Mouse (Mus musculus) cerebellum, adult 11 months (tissue): ENCODE results near the gene Ptchd1.

Experiments used
- DNase-seq: peaks from one replicate; pipeline ENCODE4 v3.0.0; 2022

Gene Ptchd1

DNA sequence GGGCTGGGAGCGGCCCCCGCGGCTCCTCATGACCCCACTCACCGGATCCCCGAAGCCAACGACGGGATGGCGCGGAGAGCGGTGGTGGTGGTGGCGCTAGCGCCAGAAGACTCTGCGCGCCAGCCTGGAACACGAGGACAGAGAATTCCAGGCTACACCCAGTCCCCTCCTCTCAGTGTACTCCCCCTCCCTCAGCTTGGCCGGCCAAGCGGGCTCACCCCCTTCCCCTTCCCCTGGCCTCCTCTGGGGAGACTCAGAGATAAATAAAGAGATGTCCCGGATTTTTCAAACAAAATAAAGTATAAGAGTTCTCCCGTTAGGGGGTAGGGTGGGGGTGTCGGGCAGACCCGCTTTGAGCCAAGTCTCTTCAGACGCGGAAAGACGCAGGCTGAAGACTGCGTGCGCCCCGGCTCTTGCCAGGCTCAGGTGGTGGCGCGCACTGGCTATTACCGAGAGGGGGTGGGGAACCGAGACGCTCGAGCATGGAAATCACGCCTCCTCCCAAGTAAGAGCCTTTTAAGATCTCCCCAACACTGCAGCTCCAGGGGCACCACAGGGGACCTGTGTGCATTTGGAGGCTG, at the start of gene Ptchd1:
TSS of gene Ptchd1 (minus strand) at position 114 of the 581 bp plus-strand sequence.
- DNase-seq = peak; percentile 49

DNA sequence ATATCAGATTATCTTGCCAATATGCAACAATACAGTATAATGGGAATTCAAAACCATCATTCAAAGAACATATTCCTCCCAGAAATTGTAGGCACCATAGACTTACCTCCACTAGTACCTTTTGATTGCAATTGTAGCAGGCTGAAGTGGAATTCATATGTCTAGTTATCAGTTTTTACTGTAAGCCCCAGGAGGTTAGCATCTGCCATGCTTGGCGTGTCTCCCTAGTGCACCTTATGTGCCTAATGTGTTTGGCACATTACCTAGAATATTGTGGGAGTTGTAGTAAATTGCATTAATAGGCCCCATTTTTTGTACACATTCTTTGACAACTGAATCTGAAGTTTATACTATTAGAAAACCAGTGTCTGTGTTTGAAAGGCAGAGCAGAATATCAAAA, 34.4 kb upstream of the Ptchd1 start:
- peak; percentile 33 for DNase-seq

DNA sequence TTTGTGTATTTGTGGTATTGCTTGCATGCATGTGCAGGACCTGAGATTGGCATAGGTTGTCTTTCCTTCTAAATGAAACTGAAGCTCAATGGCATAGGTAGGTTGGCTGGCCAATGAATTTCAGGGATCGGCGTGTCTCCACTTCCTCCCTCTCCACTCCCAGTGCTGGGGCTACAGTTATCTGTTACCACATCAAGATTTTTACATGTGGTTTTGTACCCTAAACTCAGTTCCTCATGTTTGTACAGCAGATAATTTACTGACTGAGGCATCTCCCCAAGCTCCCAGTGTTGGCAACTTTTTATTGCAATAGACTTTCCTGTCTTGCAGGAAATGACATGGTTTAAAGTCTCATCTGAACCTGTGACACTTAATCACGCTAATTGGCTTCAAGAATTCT, 22.4 kb upstream of the Ptchd1 start:
- DNase-seq = no peak

DNA sequence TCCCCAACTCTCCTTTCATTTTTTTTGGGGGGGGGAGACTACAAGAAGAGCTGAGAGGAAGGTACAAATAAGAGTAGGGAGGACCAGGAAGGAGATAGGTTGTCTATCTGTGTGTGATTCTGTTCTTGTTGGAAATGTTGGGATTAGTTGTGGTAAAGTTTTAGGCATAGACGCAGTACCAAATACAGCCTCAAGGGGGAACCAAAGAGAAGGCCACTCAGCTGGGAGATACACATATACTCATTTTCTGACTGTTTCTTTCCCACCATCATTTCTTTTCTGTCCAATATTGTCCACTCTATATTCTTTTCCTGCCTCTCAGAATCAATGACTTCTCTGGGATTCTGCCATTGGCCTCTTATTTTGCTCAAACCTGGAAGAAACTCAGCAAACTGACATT, 20.4 kb upstream of the Ptchd1 start:
- DNase-seq = no peak

DNA sequence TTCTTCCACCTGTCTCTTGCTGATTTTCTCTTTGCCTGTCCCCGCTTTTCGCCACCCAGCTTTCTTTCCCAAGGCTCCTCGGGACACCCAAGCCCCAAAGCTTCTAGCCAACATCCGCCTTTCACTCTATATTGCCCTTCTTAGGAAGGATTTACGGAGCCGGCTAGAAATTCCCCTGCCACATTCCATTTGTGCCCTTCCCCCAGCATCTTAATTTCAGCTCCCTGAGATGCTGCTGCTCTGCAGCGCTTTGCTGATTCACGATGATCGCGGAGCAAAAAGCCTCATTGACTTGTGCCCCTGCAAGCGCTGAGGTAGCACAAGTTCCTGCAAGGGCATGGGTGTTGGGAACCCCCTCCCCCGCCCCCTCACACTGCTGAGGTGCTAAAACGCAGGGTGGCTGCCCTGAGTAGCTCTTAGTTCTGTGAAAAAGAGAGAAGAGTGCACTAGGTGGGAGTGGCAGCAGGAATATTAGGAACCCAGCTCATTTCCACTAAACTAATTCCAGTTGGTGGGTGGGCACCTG, 2.1 kb upstream of the Ptchd1 start:
- DNase-seq = no peak

DNA sequence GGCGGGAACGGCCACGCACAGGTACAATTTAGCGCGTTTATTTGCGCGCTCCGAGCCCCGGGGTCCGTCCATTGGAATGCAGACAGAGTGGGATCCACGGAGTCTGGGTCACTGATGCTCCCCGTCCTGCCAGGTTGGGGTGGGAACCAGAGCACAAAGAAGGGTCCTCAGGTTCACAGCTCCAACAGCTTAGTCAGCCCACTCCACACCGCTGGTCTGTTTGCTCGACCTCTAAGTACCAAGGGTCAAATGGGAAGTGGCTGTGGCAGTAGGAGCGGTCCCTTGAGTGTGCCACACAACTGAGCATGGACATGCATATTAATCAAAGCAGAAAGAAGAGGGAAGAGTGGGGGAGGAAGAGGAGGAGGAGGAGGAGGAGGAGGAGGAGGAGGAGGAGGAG, 1.3 kb upstream of the Ptchd1 start:
- no peak for DNase-seq

DNA sequence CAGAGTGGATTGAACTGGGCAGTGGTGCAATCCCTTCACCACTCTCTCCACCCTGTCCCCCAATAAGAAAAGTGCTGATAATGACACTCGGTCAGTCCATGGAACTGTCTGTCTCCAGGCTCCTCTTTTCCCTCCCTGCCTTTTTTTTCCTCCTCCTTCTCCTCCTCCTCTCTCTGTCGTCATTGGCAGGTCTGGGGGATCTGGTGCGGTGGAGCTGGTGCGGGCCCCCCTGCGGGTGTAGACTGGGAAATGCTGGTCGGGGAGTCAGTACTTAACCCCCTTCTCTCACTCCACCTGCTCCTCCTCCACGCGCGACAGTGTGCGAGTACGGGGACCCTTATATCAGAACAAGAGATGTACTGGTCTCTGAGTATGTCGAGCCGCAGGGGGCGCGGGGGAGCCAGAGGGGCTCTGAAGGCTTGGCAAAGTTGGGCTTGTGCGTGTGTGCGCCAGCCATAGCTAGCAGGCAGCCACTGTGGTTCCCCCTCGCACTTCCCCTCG, 777 bp upstream of the Ptchd1 start, which contains the start of gene Gm15155:
TSS of gene Gm15155 (plus strand) at position 401 of the 501 bp plus-strand sequence.
- DNase-seq = peak; percentile 40

DNA sequence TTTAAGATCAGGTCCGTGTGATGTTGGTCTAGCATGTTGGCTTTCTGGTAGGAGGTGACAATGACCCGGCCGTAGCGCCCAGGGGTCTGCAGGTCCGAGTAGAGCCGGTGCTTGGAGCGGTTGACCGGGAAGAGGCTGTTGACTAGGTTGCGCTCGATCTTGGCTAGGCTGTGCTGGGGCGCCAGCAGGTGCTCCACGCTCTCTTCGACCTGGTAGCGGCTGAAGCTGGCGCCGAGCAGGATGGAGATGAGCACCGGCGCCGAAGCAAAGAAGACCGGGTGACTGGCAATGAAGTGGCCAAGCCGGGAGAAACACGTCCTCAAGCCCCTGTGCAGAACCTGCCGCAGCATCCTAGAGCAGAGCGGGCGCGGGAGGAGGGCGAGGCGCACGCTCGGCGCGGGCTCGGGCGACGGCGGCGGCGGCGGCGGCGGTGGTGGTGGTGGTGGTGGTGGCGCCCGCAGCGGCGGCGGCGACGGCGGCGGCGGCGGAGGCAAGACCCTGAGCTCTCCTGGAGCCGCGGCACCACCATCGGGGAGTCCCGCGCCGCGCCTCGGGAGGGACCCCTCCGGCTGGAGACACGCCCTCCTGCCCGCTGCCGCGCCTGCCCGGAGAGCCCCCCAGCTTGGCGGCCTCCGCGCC, 534 bp downstream of the Ptchd1 start:
- DNase-seq = peak; percentile 39

DNA sequence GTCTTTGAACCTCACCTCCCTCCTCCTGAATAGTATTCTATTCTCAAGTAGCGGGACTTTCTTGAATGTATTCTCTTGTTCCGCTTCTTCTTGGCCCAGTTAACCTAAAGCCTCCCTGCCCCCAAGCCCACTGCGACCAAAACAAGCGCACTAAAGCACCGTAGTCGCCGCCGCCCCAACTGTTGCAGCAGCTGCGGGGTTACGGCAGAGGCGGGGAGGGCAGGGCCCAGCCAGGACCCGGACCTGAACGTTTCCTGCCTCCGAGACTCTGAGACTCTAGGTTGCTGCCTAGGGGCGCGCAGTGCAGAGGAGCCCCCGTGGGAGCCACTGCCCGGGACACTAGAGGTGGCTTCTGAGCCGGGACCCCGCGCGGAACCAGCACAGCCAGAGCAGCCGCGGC, 1.1 kb downstream of the Ptchd1 start:
- peak; percentile 36 for DNase-seq

DNA sequence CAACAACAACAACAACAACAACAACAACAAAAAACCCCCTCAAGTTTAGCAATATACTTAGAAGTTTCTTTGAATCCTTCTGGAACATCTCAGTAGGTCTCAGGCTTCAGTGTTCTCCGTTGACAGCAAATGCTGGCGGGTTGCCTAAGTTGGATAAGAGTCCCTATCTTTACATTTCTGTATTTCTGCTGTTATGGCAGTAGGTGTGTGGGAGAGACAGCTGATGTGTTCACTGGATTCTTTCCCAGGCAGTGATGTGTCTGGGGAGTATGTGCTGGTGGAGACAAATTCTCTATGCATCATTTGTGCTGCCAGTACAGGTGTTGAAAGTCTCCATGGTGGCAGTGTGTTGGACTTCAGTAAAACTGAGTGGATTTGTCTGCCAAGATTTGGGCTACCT, 22.4 kb downstream of the Ptchd1 start:
- DNase-seq = no peak

DNA sequence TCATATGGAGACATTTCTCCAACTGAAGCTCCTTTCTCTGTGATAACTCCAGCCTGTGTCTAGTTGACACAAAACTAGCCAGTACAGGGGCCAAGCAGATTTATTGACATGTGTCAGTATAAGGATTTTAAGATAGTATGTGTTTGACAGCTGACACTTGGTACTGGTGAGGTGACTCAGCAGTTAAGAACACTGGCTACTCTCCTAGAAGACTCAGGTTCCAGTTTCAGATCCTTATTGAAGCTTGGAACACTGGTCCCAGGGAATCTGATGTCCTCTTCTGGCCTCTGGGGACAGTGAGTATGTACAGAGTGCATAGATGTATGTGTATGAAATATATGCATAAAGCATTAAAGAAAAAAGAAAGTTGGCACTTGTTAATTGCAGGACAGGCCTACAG, 27.2 kb downstream of the Ptchd1 start:
- DNase-seq = no peak

DNA sequence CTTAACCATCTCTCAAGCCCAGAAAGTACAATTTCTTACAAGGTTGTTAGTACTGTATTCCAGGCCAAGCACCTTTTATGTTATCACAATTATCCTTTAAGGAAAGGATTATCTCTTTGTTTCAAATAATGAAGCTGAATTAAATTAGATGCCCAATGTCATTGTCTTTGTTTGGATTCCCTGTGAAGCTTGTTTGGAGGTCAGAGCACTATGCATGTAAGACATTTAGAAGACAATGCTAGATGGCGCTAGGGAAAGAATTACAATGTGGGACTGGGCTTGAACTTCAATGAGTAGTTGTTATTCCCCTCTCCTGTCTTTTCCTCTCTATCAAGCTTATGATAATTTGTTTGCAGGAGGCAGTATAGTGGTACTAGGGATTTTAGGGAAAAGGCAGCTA, 28.9 kb downstream of the Ptchd1 start:
- DNase-seq = no peak

DNA sequence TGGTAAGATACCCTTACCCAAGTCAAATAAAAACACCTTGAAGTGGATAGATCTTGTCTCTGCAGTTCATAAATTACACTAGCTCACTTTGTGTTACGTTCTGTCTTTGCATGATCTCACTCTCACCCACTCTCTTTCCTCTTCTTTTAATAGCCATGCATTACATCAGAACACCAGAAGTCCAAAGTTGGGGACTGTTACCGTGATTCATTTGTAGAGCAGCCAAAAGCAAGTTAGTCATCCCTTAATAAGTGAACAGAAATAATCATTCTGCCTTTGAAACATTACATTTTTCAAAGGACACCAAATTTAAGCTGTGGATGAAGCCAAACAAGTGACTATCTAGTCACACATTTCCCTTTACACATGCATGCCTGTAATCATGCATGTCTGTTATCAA, 31.1 kb downstream of the Ptchd1 start:
- no peak for DNase-seq

DNA sequence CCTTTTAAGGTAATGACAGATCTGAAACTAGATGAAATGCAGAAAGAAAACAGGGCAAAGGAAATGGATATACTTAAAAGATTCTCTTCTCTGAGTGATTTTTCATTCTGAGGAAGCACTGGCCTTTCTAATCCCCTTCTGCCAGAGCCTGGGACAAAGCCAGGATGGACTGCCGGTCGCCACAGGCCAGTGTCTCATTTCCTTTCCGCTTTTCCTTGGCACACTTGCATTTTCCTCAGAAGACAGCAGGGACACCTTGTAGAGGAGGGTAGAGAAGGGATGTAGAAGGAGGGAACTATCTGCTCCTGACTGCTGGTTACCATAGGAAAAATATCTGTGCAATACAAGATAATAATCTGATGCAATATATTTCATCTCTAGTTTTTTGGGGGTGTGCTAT, 32.1 kb downstream of the Ptchd1 start:
- peak; percentile 62 for DNase-seq

DNA sequence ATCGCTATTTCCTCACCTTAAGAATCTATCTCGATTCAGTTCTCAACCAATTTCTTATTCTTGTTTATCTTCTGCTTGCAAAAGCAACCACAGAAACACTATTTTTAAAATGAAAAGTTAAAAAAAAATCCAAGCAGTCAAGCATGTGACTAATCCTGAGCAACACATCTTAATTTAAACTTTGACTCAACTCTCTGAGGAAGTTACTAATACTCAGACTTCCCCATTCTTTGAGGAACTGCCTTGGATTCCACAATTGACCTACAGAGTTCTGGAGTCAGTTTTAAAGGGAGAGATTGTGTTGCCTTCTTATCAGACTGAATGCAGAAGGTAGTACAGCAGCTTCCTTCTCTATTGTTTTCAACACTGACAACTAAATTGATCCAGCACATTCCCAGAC, 39.0 kb downstream of the Ptchd1 start:
- no peak for DNase-seq

DNA sequence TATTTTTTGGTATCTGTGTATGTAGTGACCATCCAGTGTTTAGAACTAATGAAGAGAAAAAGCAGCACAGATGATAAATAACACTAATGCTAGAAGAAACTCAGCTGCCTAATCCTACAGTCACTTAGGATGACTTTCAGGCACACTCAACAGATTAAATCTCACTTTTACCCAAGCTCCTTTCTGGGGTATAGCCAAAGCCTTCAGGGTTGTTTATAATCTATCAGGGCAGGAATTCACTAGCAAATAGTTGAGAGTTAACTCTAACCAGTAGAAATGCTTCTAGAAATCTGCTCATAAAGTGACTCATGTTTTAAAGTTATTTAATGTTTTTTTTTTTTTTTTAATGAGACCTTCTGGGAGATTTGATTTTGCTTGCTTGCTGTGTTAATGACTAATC, 43.8 kb downstream of the Ptchd1 start:
- DNase-seq = no peak

DNA sequence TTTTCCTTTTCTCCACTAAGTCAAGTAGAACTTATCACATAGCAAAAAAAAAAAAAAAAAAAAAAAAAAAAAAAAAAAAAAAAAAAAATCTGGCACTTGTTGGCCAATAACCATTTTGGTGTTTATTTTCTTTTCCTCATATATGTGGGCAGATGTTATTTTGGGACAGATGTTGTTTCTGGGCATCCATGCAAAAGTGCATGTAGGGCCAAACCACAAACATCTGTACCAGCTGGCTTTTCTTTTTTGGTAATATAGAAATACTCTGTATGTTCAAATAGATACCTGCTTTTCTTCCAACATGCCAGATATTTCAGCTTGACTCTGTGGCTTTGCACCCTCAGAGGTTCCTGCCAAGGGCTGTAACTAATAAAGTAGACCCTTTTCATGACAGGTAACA, 51.2 kb downstream of the Ptchd1 start:
- no peak for DNase-seq

DNA sequence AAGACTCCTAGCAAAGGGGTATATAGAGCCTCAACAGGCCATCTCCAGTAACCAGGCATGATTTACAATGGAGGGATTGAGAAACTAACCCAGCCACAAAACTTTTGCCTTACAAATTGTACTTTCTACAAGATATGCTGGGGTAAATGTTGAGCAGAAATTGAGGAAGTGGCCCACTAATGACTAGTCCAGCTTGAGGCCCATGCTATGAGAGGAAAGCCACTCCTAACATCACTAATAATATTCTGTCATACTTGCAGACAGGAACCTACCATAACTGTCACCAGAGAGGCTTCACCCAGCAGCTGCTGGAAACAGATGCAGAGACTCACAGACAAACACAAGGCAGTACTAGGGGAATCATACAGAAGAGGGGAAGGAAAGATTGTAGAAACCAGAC, 79.8 kb downstream of the Ptchd1 start:
- DNase-seq = no peak
